Mouse (Mus musculus): ENCODE results near the gene Fubp3. TPM values are rescaled to one million over a fixed set of nuclear protein-coding genes. Genes with fewer than 3 reads are reported as not detected.

Gene Fubp3
- polyA plus RNA-seq, 1 experiment from 2014 or later: 87.2 TPM

GRCm38 (mm10) chr2:31663804-31664180 lies 91.3 kb downstream of the Fubp3 start:
- Histone ChIP-seq H3K4me1 (ENCODE audit: control insufficient read depth, insufficient read depth, low read length) (no peaks in the 10 kb centered on the region), H3K27me3 (ENCODE audit: control insufficient read depth, insufficient read depth, low read length) (no peaks in the 10 kb centered on the region), H3K4me3 (ENCODE audit: low read depth, low read length) (no peak overlapping the region), H3K27ac (ENCODE audit: low read length) (no peak overlapping the region), H3K9ac (replicated peaks; ENCODE audit: low read depth, low read length) (no peak overlapping the region), H3K9me3 (ENCODE audit: control insufficient read depth, low read depth, low read length) (no peaks in the 10 kb centered on the region), H3K36me3 (ENCODE audit: control insufficient read depth, insufficient read depth, low read length) (no peaks in the 10 kb centered on the region), H3K4me2 (replicated peaks; ENCODE audit: low read depth, low read length) (no peak overlapping the region)
- WGBS: 86% methylated on average over 1 of the region's 1 CpGs
- ATAC-seq (ENCODE audit: insufficient number of reproducible peaks, insufficient read depth, low FRiP score, low read depth): no peak

Small RNA genes within 50 kb of the gene (microRNA-seq; reads per million reads assigned to microRNA genes)
- not detected for gene Mir6998

Other genes with a start within 250 kb of the Fubp3 start
- gene Ass1, start 102.4 kb upstream of the Fubp3 start, polyA plus RNA-seq (2014; fragmentation: Nextera tagmentation; extraction: Ambion mirVana): 34.3 and 54.4 TPM in 2 replicates
- gene Prdm12, start 67.4 kb downstream of the Fubp3 start, polyA plus RNA-seq (2014; fragmentation: Nextera tagmentation; extraction: Ambion mirVana): not detected in 2 replicates
- 54.2 and 57.8 TPM in 2 replicates for gene Exosc2, start 98.1 kb downstream of the Fubp3 start, polyA plus RNA-seq (2014; fragmentation: Nextera tagmentation; extraction: Ambion mirVana)
- gene Abl1, start 115.7 kb downstream of the Fubp3 start, polyA plus RNA-seq (2014; fragmentation: Nextera tagmentation; extraction: Ambion mirVana): 44.0 and 46.4 TPM in 2 replicates
- gene Qrfp, start 237.9 kb downstream of the Fubp3 start, polyA plus RNA-seq (2014; fragmentation: Nextera tagmentation; extraction: Ambion mirVana): 0.11 and 0.25 TPM in 2 replicates